Mouse (Mus musculus) stomach, postnatal 0 days (tissue): ENCODE measurements around the gene Afg1l.

ENCODE experiments used
- CTCF ChIP-seq: IDR thresholded peaks from 2 replicates; pipeline ENCODE4 v1.5.1; 2016; ENCODE audit warnings: antibody characterized with exemption, low read depth, mild to moderate bottlenecking, moderate library complexity
- EP300 ChIP-seq: optimal IDR thresholded peaks from 2 replicates; pipeline ENCODE3; 2016; ENCODE audit warnings: antibody characterized with exemption

GRCm38 (mm10) chr10:42307980-42308686 is 170.2 kb downstream of the Afg1l start:
- TF ChIP-seq CTCF: peak; percentile 91
- no peak for TF ChIP-seq EP300
